Mouse (Mus musculus): ENCODE measurements around the gene Prpf6.
A peak's percentile ranks its signal among the peaks of the same experiment; 100 is the strongest.

Gene Prpf6

GRCm38 (mm10) chr2:181657441-181657840, 65.8 kb downstream of the Prpf6 start:
- no peak for DNase-seq (ENCODE audit: extremely low spot score, low spot score)

- no peak for DNase-seq (ENCODE audit: extremely low spot score, low spot score)
Observed at GRCm38 (mm10) chr2:181658528-181658927, 66.9 kb downstream of the Prpf6 start.

GRCm38 (mm10) chr2:181658930-181659555, 67.4 kb downstream of the Prpf6 start:
- no peak for DNase-seq (ENCODE audit: extremely low spot score, low spot score)

- DNase-seq (ENCODE audit: extremely low spot score, low spot score) = peak; percentile 64
Observed at GRCm38 (mm10) chr2:181659609-181660055, 68.0 kb downstream of the Prpf6 start.

GRCm38 (mm10) chr2:181662620-181663297, 71.1 kb downstream of the Prpf6 start:
- DNase-seq (ENCODE audit: extremely low spot score, low spot score) = no peak

GRCm38 (mm10) chr2:181663298-181663630, 71.6 kb downstream of the Prpf6 start:
- DNase-seq (ENCODE audit: extremely low spot score, low spot score) = no peak

GRCm38 (mm10) chr2:181670285-181670912, 78.7 kb downstream of the Prpf6 start:
- peak; percentile 52 for DNase-seq (ENCODE audit: extremely low spot score, low spot score)

- DNase-seq (ENCODE audit: extremely low spot score, low spot score) = no peak
Observed at GRCm38 (mm10) chr2:181670913-181671311, 79.2 kb downstream of the Prpf6 start.

- DNase-seq (ENCODE audit: extremely low spot score, low spot score) = peak; percentile 58
Observed at GRCm38 (mm10) chr2:181671326-181671725, 79.7 kb downstream of the Prpf6 start, which contains the start of gene Sox18. Sox18 (minus strand) TSS chr2:181671640.

GRCm38 (mm10) chr2:181671984-181672383, 80.3 kb downstream of the Prpf6 start:
- no peak for DNase-seq (ENCODE audit: extremely low spot score, low spot score)

GRCm38 (mm10) chr2:181673501-181673900, 81.8 kb downstream of the Prpf6 start:
- DNase-seq (ENCODE audit: extremely low spot score, low spot score) = no peak

GRCm38 (mm10) chr2:181674934-181675333, 83.3 kb downstream of the Prpf6 start:
- no peak for DNase-seq (ENCODE audit: extremely low spot score, low spot score)

GRCm38 (mm10) chr2:181675454-181675853, 83.8 kb downstream of the Prpf6 start:
- peak; percentile 57 for DNase-seq (ENCODE audit: extremely low spot score, low spot score)

GRCm38 (mm10) chr2:181676424-181676823, 84.8 kb downstream of the Prpf6 start:
- DNase-seq (ENCODE audit: extremely low spot score, low spot score) = no peak

GRCm38 (mm10) chr2:181677096-181677754, 85.6 kb downstream of the Prpf6 start:
- DNase-seq (ENCODE audit: extremely low spot score, low spot score) = no peak

GRCm38 (mm10) chr2:181677755-181678098, 86.1 kb downstream of the Prpf6 start:
- DNase-seq (ENCODE audit: extremely low spot score, low spot score) = no peak

- peak; percentile 57 for DNase-seq (ENCODE audit: extremely low spot score, low spot score)
Observed at GRCm38 (mm10) chr2:181678780-181679179, 87.1 kb downstream of the Prpf6 start.

- peak; percentile 79 for DNase-seq (ENCODE audit: extremely low spot score, low spot score)
Observed at GRCm38 (mm10) chr2:181679951-181680715, 88.5 kb downstream of the Prpf6 start, which contains the start of gene Tcea2. Tcea2 (plus strand) TSS chr2:181680310.

- DNase-seq (ENCODE audit: extremely low spot score, low spot score) = no peak
Observed at GRCm38 (mm10) chr2:181680716-181681117, 89.0 kb downstream of the Prpf6 start.

GRCm38 (mm10) chr2:181681978-181682377, 90.3 kb downstream of the Prpf6 start:
- no peak for DNase-seq (ENCODE audit: extremely low spot score, low spot score)

GRCm38 (mm10) chr2:181683381-181683780, 91.7 kb downstream of the Prpf6 start:
- no peak for DNase-seq (ENCODE audit: extremely low spot score, low spot score)
